Mouse (Mus musculus): ENCODE results near the gene 9930111J21Rik2. TPM values are rescaled to one million over a fixed set of nuclear protein-coding genes. Genes with fewer than 3 reads are reported as not detected.
"Not testable (repeated sequence)": the region's sequence is repeated elsewhere in the genome, so short reads cannot be mapped to it uniquely, and the experiment has no call there.

Gene 9930111J21Rik2
- 1 to 10 TPM; 1.0 to 2.0 TPM for total RNA-seq (2021)
- long read RNA-seq, experiment 1: 0 reads
- long read RNA-seq, experiment 2: 0 reads

DNA sequence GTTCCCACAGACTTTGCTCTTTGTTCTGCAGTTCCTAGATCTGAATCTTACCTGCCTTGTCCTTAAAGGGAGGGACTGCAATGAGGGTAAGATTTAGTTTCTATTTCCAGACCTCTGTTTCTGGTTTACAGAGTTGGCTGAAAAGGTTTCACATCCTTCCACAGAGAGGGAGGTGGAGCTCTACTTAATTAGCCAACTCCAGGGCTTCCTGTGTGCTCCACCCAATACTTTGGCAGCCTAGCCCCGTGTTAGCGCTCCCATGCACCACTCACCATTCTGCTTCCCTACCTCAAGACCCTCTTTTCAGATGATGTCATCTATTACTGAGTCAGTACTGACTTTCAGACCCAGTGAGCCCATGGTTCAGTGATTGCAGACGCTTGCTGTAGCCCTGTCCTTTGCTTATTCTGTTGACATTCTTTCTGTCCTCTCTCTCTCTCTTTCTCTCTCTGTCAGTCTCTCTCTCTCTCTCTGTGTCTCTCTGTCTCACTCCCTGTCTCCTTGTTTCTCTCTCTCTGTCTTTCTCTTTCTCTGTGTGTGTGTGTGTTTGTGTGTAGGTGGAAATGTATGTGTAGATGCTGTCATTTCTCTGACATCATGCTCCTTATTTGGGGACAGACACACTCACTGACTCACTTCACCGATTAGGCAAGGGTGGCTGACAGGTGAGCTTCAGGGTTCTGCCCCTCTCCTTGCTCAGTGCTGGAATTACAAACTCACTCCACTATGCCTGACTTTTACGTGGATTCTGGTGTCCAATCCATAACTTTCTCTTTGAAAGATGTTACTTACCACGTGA, at the start of gene 9930111J21Rik2:
TSS of gene 9930111J21Rik2 (minus strand) at position 150 of the 799 bp plus-strand sequence.
- H3K27ac ChIP-seq; H3K4me3 ChIP-seq; DNase-seq (ENCODE audit: low spot score in 2 of 2): not testable (repeated sequence)

- DNase-seq (ENCODE audit: low spot score in 2 of 2): no peak
- no peak overlapping the region for H3K4me3 ChIP-seq
- H3K27ac ChIP-seq: no peak overlapping the region
- TF ChIP-seq CTCF (conservative IDR thresholded peaks at IDR 0.05): no peak
These were observed 49.4 kb upstream of the 9930111J21Rik2 start for GRCm38 (mm10) chr11:49100409-49100808.

- H3K4me3 ChIP-seq: no peak overlapping the region
- H3K27ac ChIP-seq: no peak overlapping the region
- DNase-seq (ENCODE audit: low spot score in 2 of 2): no peak
- TF ChIP-seq CTCF (conservative IDR thresholded peaks at IDR 0.05): no peak
These were observed 44.3 kb upstream of the 9930111J21Rik2 start for GRCm38 (mm10) chr11:49095367-49095766.

DNA sequence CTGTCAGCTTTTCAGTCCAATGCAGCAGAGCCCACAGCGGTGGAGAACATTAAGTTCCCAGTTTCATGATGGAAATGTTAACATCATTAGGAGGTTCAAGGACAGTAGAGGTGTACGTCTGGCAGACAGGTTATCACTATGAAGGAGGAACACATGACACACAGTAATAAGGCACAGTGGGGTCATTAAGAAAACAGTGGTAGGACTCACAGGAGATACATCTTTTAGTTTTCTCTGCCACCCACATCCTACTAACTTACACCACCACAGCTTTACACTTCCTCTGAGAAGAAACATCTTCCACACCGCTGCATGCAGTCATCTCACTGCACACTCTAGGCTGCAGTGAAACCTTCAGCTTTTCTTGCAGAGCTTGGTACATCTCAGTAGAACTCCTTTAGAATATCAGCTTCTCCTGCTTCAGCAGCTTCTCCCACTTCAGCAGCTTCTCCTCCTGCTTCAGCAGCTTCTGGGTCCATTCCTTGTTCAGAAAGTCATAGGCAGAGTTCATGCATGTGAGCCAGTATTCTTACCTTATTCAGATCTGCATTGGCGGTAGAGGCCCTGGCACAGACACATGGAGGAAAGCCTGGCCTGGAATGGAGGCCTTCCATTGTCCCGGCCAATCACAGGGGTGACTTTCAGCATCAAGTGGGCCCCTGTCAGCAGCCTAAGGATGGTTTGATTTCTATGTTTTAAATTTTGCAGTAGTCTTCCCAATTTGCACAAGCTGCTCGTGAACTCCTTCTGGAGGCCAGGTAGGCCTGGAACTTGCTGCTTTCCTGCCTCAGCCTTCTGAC, 43.0 kb upstream of the 9930111J21Rik2 start:
- Histone ChIP-seq H3K4me3 (no peak overlapping the region), H3K27ac (no peak overlapping the region)
- TF ChIP-seq CTCF (conservative IDR thresholded peaks at IDR 0.05): no peak
- DNase-seq (ENCODE audit: low spot score in 2 of 2): no peak

- DNase-seq (ENCODE audit: low spot score in 2 of 2): no peak
- H3K4me3 ChIP-seq: no peak overlapping the region
- TF ChIP-seq CTCF (conservative IDR thresholded peaks at IDR 0.05): no peak
- no peak overlapping the region for H3K27ac ChIP-seq
These were observed 41.7 kb upstream of the 9930111J21Rik2 start for GRCm38 (mm10) chr11:49092786-49093185.

GRCm38 (mm10) chr11:49092053-49092586, 41.1 kb upstream of the 9930111J21Rik2 start:
- TF ChIP-seq CTCF (conservative IDR thresholded peaks at IDR 0.05): no peak
- DNase-seq (ENCODE audit: low spot score in 2 of 2): no peak
- Histone ChIP-seq H3K4me3 (no peak overlapping the region), H3K27ac (no peak overlapping the region)

GRCm38 (mm10) chr11:49091171-49091570, 40.1 kb upstream of the 9930111J21Rik2 start:
- no peak for TF ChIP-seq CTCF (conservative IDR thresholded peaks at IDR 0.05)
- DNase-seq (ENCODE audit: low spot score in 2 of 2): no peak
- Histone ChIP-seq H3K4me3 (no peak overlapping the region), H3K27ac (no peak overlapping the region)

DNA sequence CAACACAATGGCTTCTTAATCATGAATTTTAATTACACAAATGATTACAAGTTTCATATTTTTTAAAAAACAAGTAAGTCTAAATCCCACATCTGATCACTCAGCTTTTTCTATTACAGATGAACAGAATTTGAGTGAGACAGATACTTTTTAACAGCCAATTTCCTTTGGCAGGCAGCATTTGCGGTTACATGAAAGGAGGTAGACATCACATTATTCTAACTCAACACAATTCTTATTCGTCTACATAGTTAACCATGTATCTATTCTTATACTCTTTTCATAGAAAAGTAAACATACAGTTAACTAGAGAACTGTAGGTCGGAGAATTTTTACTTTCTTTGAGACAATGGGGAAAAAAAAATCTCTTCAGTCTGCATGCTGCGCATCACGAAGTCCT, 39.5 kb upstream of the 9930111J21Rik2 start:
- no peak for TF ChIP-seq CTCF (conservative IDR thresholded peaks at IDR 0.05)
- DNase-seq (ENCODE audit: low spot score in 2 of 2): no peak
- no peak overlapping the region for H3K27ac ChIP-seq
- no peak overlapping the region for H3K4me3 ChIP-seq

- Histone ChIP-seq H3K27ac (no peak overlapping the region), H3K4me3 (no peak overlapping the region)
- TF ChIP-seq CTCF (conservative IDR thresholded peaks at IDR 0.05): no peak
- DNase-seq (ENCODE audit: low spot score in 2 of 2): no peak
These were observed 38.9 kb upstream of the 9930111J21Rik2 start for GRCm38 (mm10) chr11:49089735-49090507.

- no peak for TF ChIP-seq CTCF (conservative IDR thresholded peaks at IDR 0.05)
- no peak overlapping the region for H3K4me3 ChIP-seq
- H3K27ac ChIP-seq: no peak overlapping the region
- no peak for DNase-seq (ENCODE audit: low spot score in 2 of 2)
These were observed 38.1 kb upstream of the 9930111J21Rik2 start for GRCm38 (mm10) chr11:49088990-49089652.

- TF ChIP-seq CTCF (conservative IDR thresholded peaks at IDR 0.05): no peak
- Histone ChIP-seq H3K27ac (no peak overlapping the region), H3K4me3 (no peak overlapping the region)
- no peak for DNase-seq (ENCODE audit: low spot score in 2 of 2)
These were observed 37.0 kb upstream of the 9930111J21Rik2 start for GRCm38 (mm10) chr11:49087830-49088616.
